Mouse (Mus musculus): ENCODE data around the gene Gabra1.

DNA sequence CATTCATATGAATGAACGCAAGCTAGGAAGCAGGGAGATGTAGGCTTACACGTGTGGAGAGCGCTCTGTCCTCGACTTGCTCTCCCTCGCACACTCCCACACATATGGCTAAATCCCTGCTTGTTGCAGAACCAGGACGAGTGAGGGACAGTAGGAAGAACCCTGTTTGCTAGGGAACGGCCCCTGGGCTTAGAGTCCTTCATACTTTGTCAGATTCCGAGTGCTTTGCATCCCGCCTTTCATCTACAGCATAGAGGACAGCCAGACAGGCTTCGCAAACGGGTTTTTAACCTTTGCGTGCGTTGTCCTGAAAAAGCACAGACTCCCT is at the start of gene Gabra1:
- TF ChIP-seq EP300 (IDR thresholded peaks at IDR 0.05; ENCODE audit: low read depth) (no peak), CTCF (IDR thresholded peaks at IDR 0.05; ENCODE audit: low read depth) (no peak)
